Mouse (Mus musculus): ENCODE measurements around the gene Macrod2. TPM values are rescaled to one million over a fixed set of nuclear protein-coding genes. Genes with fewer than 3 reads are reported as not detected.
A peak's percentile ranks its signal among the peaks of the same experiment; 100 is the strongest.

The Macrod2 gene
- polyA plus RNA-seq, 1 experiment from 2014 or later = 31.1 TPM

GRCm38 (mm10) chr2:142057889-142058750, 1663.0 kb downstream of the Macrod2 start:
- peak; percentile 42; the same call in 1 of the 2 replicates for TF ChIP-seq CTCF (IDR thresholded peaks at IDR 0.05; ENCODE audit: low read depth)
- H3K4me1 ChIP-seq (ENCODE audit: insufficient read depth) = no peaks in the 10 kb centered on the region
- H3K36me3 ChIP-seq (ENCODE audit: insufficient read depth) = no peaks in the 10 kb centered on the region
- no peaks in the 10 kb centered on the region for H3K9me3 ChIP-seq (ENCODE audit: low read depth, low read length)
- DNase-seq (peak; percentile 62), ATAC-seq (ENCODE audit: insufficient read depth) (peak; percentile 54)
- no peak overlapping the region for H3K9ac ChIP-seq
- peak overlapping the region; percentile 33; the same call in 1 of the 2 replicates for H3K4me2 ChIP-seq
- no peak overlapping the region for H3K27ac ChIP-seq (ENCODE audit: low read depth)
- H3K27me3 ChIP-seq (ENCODE audit: insufficient read depth, low read length) = no peaks in the 10 kb centered on the region
- 33% methylated on average over 14 of the region's 14 CpGs for WGBS
- no peak overlapping the region for H3K4me3 ChIP-seq (ENCODE audit: low read depth, low read length)

- TF ChIP-seq CTCF (IDR thresholded peaks at IDR 0.05; ENCODE audit: low read depth) = no peak
- H3K27me3 ChIP-seq (ENCODE audit: insufficient read depth, low read length) = no peaks in the 10 kb centered on the region
- no peak for ATAC-seq (ENCODE audit: insufficient read depth)
- DNase-seq = peak; percentile 1
- no peaks in the 10 kb centered on the region for H3K36me3 ChIP-seq (ENCODE audit: insufficient read depth)
- H3K9me3 ChIP-seq (ENCODE audit: low read depth, low read length) = no peaks in the 10 kb centered on the region
- no peak overlapping the region for H3K9ac ChIP-seq
- no peak overlapping the region for H3K27ac ChIP-seq (ENCODE audit: low read depth)
- no peaks in the 10 kb centered on the region for H3K4me1 ChIP-seq (ENCODE audit: insufficient read depth)
- no peak overlapping the region for H3K4me3 ChIP-seq (ENCODE audit: low read depth, low read length)
- 45% methylated on average over 2 of the region's 2 CpGs for WGBS
- no peak overlapping the region for H3K4me2 ChIP-seq
Observed at GRCm38 (mm10) chr2:142058751-142059090, 1663.6 kb downstream of the Macrod2 start.

GRCm38 (mm10) chr2:142108947-142109346, 1713.8 kb downstream of the Macrod2 start:
- Histone ChIP-seq H3K4me2 (no peak overlapping the region), H3K27ac (ENCODE audit: low read depth) (no peak overlapping the region), H3K9me3 (ENCODE audit: low read depth, low read length) (no peaks in the 10 kb centered on the region), H3K4me1 (ENCODE audit: insufficient read depth) (no peaks in the 10 kb centered on the region), H3K4me3 (ENCODE audit: low read depth, low read length) (no peak overlapping the region), H3K9ac (no peak overlapping the region), H3K27me3 (ENCODE audit: insufficient read depth, low read length) (no peaks in the 10 kb centered on the region), H3K36me3 (ENCODE audit: insufficient read depth) (no peaks in the 10 kb centered on the region)
- DNase-seq (no peak), ATAC-seq (ENCODE audit: insufficient read depth) (no peak)
- no peak for TF ChIP-seq CTCF (IDR thresholded peaks at IDR 0.05; ENCODE audit: low read depth)
- 74% methylated on average over 3 of the region's 3 CpGs for WGBS

GRCm38 (mm10) chr2:142116623-142117022, 1721.5 kb downstream of the Macrod2 start:
- ATAC-seq (ENCODE audit: insufficient read depth) (peak; percentile 93), DNase-seq (peak; percentile 54)
- Histone ChIP-seq H3K9ac (no peak overlapping the region), H3K4me3 (ENCODE audit: low read depth, low read length) (no peak overlapping the region), H3K4me2 (no peak overlapping the region), H3K4me1 (ENCODE audit: insufficient read depth) (no peaks in the 10 kb centered on the region), H3K27ac (ENCODE audit: low read depth) (no peak overlapping the region), H3K9me3 (ENCODE audit: low read depth, low read length) (no peaks in the 10 kb centered on the region), H3K36me3 (ENCODE audit: insufficient read depth) (no peaks in the 10 kb centered on the region), H3K27me3 (ENCODE audit: insufficient read depth, low read length) (no peaks in the 10 kb centered on the region)
- 61% methylated on average over 1 of the region's 1 CpGs for WGBS
- TF ChIP-seq CTCF (IDR thresholded peaks at IDR 0.05; ENCODE audit: low read depth) = no peak

GRCm38 (mm10) chr2:142128109-142128508, 1733.0 kb downstream of the Macrod2 start:
- H3K9me3 ChIP-seq (ENCODE audit: low read depth, low read length) = no peaks in the 10 kb centered on the region
- ATAC-seq (ENCODE audit: insufficient read depth) = peak; percentile 71
- H3K4me2 ChIP-seq = no peak overlapping the region
- H3K4me3 ChIP-seq (ENCODE audit: low read depth, low read length) = no peak overlapping the region
- no peaks in the 10 kb centered on the region for H3K27me3 ChIP-seq (ENCODE audit: insufficient read depth, low read length)
- 44% methylated on average over 3 of the region's 3 CpGs for WGBS
- DNase-seq = peak; percentile 40
- no peaks in the 10 kb centered on the region for H3K36me3 ChIP-seq (ENCODE audit: insufficient read depth)
- no peak for TF ChIP-seq CTCF (IDR thresholded peaks at IDR 0.05; ENCODE audit: low read depth)
- no peaks in the 10 kb centered on the region for H3K4me1 ChIP-seq (ENCODE audit: insufficient read depth)
- no peak overlapping the region for H3K27ac ChIP-seq (ENCODE audit: low read depth)
- no peak overlapping the region for H3K9ac ChIP-seq

GRCm38 (mm10) chr2:142129166-142129565, 1734.1 kb downstream of the Macrod2 start:
- H3K4me3 ChIP-seq (ENCODE audit: low read depth, low read length) = no peak overlapping the region
- TF ChIP-seq CTCF (IDR thresholded peaks at IDR 0.05; ENCODE audit: low read depth) = no peak
- DNase-seq (no peak), ATAC-seq (ENCODE audit: insufficient read depth) (no peak)
- H3K9me3 ChIP-seq (ENCODE audit: low read depth, low read length) = no peaks in the 10 kb centered on the region
- 89% methylated on average over 4 of the region's 4 CpGs for WGBS
- H3K36me3 ChIP-seq (ENCODE audit: insufficient read depth) = no peaks in the 10 kb centered on the region
- no peaks in the 10 kb centered on the region for H3K4me1 ChIP-seq (ENCODE audit: insufficient read depth)
- H3K27ac ChIP-seq (ENCODE audit: low read depth) = no peak overlapping the region
- no peak overlapping the region for H3K4me2 ChIP-seq
- no peak overlapping the region for H3K9ac ChIP-seq
- H3K27me3 ChIP-seq (ENCODE audit: insufficient read depth, low read length) = no peaks in the 10 kb centered on the region

GRCm38 (mm10) chr2:142149310-142149709, 1754.2 kb downstream of the Macrod2 start:
- 86% methylated on average over 2 of the region's 2 CpGs for WGBS
- TF ChIP-seq CTCF (IDR thresholded peaks at IDR 0.05; ENCODE audit: low read depth) = no peak
- Histone ChIP-seq H3K27me3 (ENCODE audit: insufficient read depth, low read length) (no peaks in the 10 kb centered on the region), H3K4me3 (ENCODE audit: low read depth, low read length) (no peak overlapping the region), H3K4me1 (ENCODE audit: insufficient read depth) (no peaks in the 10 kb centered on the region), H3K36me3 (ENCODE audit: insufficient read depth) (no peaks in the 10 kb centered on the region), H3K4me2 (no peak overlapping the region), H3K27ac (ENCODE audit: low read depth) (no peak overlapping the region), H3K9me3 (ENCODE audit: low read depth, low read length) (no peaks in the 10 kb centered on the region), H3K9ac (no peak overlapping the region)
- DNase-seq (no peak), ATAC-seq (ENCODE audit: insufficient read depth) (no peak)
